Mouse (Mus musculus): Measurements from ENCODE around the gene Cbx5.

GRCm38 (mm10) chr15:103257790-103258728, 18.4 kb upstream of the Cbx5 start, which contains the start of gene Nfe2:
- TF ChIP-seq CTCF (conservative IDR thresholded peaks at IDR 0.05; ENCODE audit: low read length): no peak
- no peak for TF ChIP-seq POU5F1 (IDR thresholded peaks at IDR 0.05; ENCODE audit: borderline replicate concordance, low read length)
- TF ChIP-seq NANOG (IDR thresholded peaks at IDR 0.05; ENCODE audit: borderline replicate concordance, low read length): no peak

All from E14TG2a.4 (cell line).